Mouse (Mus musculus) intestine, embryonic 14.5 days (tissue): Measurements from ENCODE around the gene C130050O18Rik. TPM values are rescaled to one million over a fixed set of nuclear protein-coding genes. Genes with fewer than 3 reads are reported as not detected.

Experiments used
- ATAC-seq: fragments of 200-750 bp; cut with Nextera tagmentation; replicated peaks from 2 replicates; pipeline ENCODE4 v1.8.0; 2017; ENCODE audit warnings: low read depth, moderate number of reproducible peaks, moderate TSS enrichment, moderate library complexity; ENCODE audit not compliant: low FRiP score, low TSS enrichment
- DNase-seq: peaks from one replicate; pipeline ENCODE4 v3.0.0-alpha.2; 2018; ENCODE audit warnings: low spot score
- H3K27ac ChIP-seq: fragments of 300-500 bp; sonication (generic); 2 replicates; pipeline ENCODE4 v1.5.1; 2014; ENCODE audit warnings: low read depth, mild to moderate bottlenecking, control low read depth
- H3K27me3 ChIP-seq: fragments of 300-500 bp; sonication (generic); replicated peaks from 2 replicates; pipeline ENCODE4 v1.6.1; 2014; ENCODE audit warnings: low read length, control low read depth; ENCODE audit not compliant: control insufficient read depth, insufficient read depth
- H3K36me3 ChIP-seq: fragments of 300-500 bp; sonication (generic); 2 replicates; pipeline ENCODE4 v1.6.1; 2014; ENCODE audit warnings: low read length, control low read depth; ENCODE audit not compliant: control insufficient read depth, insufficient read depth
- H3K4me1 ChIP-seq: fragments of 300-500 bp; sonication (generic); replicated peaks from 2 replicates; pipeline ENCODE4 v1.6.1; 2014; ENCODE audit warnings: low read length, control low read depth, mixed read lengths; ENCODE audit not compliant: control insufficient read depth, insufficient read depth
- H3K4me2 ChIP-seq: fragments of 300-500 bp; sonication (generic); 2 replicates; pipeline ENCODE4 v1.6.1; 2014; ENCODE audit warnings: low read length
- H3K4me3 ChIP-seq: fragments of 300-500 bp; sonication (generic); 2 replicates; pipeline ENCODE4 v1.5.1; 2014; ENCODE audit warnings: low read depth, low read length, control low read depth, mixed read lengths
- H3K9ac ChIP-seq: fragments of 300-500 bp; sonication (generic); 2 replicates; pipeline ENCODE4 v1.6.1; 2014; ENCODE audit warnings: mild to moderate bottlenecking, low read length
- H3K9me3 ChIP-seq: fragments of 300-500 bp; sonication (generic); 2 replicates; pipeline ENCODE4 v1.6.1; 2016; ENCODE audit warnings: low read length, control low read depth; ENCODE audit not compliant: control insufficient read depth
- WGBS: fragments of 180-500 bp; shearing (Covaris S2); extraction: QIAGEN DNeasy Blood & Tissue Kit; methylation state at CpG from one replicate; pipeline ENCODE4 v1.1.7; 2014; 5-methylcytosine and 5-hydroxymethylcytosine counted together
- polyA plus RNA-seq: library from polyadenylated mRNA; unstranded; fragments of >200 nt; fragmentation: Nextera tagmentation; extraction: Ambion mirVana; gene quantifications from 2 replicates; pipeline ENCODE4 v1.2.1, GENCODE M21; 2014

The C130050O18Rik gene
- polyA plus RNA-seq, 1 experiment from 2014 or later = 1.3 TPM

GRCm38 (mm10) chr5:139448025-139448424 lies 42.9 kb downstream of the C130050O18Rik start:
- no peak for DNase-seq
- Histone ChIP-seq H3K27me3 (no peaks in the 10 kb centered on the region), H3K4me1 (peaks cover 11% of the 10 kb centered on the region), H3K9ac (no peak overlapping the region), H3K9me3 (no peaks in the 10 kb centered on the region), H3K27ac (no peak overlapping the region), H3K36me3 (no peaks in the 10 kb centered on the region), H3K4me3 (no peak overlapping the region), H3K4me2 (no peak overlapping the region)
- no peak for ATAC-seq
- 68% methylated on average over 6 of the region's 6 CpGs for WGBS

GRCm38 (mm10) chr5:139449161-139449791 lies 44.2 kb downstream of the C130050O18Rik start:
- Histone ChIP-seq H3K4me2 (no peak overlapping the region), H3K4me1 (peaks cover 11% of the 10 kb centered on the region), H3K27ac (no peak overlapping the region), H3K4me3 (no peak overlapping the region), H3K27me3 (no peaks in the 10 kb centered on the region), H3K36me3 (no peaks in the 10 kb centered on the region), H3K9ac (no peak overlapping the region), H3K9me3 (no peaks in the 10 kb centered on the region)
- ATAC-seq (no peak; the same call in 1 of the 2 replicates), DNase-seq (no peak)
- WGBS = 43% methylated on average over 5 of the region's 5 CpGs

GRCm38 (mm10) chr5:139449926-139450325 lies 44.8 kb downstream of the C130050O18Rik start:
- WGBS = 21% methylated on average over 4 of the region's 4 CpGs
- H3K36me3 ChIP-seq = peaks cover 3% of the 10 kb centered on the region; the same call in 1 of the 2 replicates
- no peak for ATAC-seq
- H3K9ac ChIP-seq = no peak overlapping the region
- H3K27me3 ChIP-seq = no peaks in the 10 kb centered on the region
- H3K4me1 ChIP-seq = peaks cover 11% of the 10 kb centered on the region
- no peak overlapping the region for H3K4me2 ChIP-seq
- DNase-seq = no peak
- no peak overlapping the region for H3K27ac ChIP-seq
- no peaks in the 10 kb centered on the region for H3K9me3 ChIP-seq
- H3K4me3 ChIP-seq = no peak overlapping the region

- no peak for ATAC-seq
- no peak overlapping the region for H3K27ac ChIP-seq
- H3K36me3 ChIP-seq = peaks cover 10% of the 10 kb centered on the region; the same call in 1 of the 2 replicates
- no peaks in the 10 kb centered on the region for H3K9me3 ChIP-seq
- peaks cover 11% of the 10 kb centered on the region for H3K4me1 ChIP-seq
- no peak for DNase-seq
- H3K4me3 ChIP-seq = no peak overlapping the region
- H3K9ac ChIP-seq = no peak overlapping the region
- WGBS = 92% methylated on average over 10 of the region's 10 CpGs
- no peak overlapping the region for H3K4me2 ChIP-seq
- H3K27me3 ChIP-seq = no peaks in the 10 kb centered on the region
Measured at GRCm38 (mm10) chr5:139453031-139453430, 48.0 kb downstream of the C130050O18Rik start.

GRCm38 (mm10) chr5:139455166-139455565 lies 50.1 kb downstream of the C130050O18Rik start:
- Histone ChIP-seq H3K4me3 (no peak overlapping the region), H3K9me3 (no peaks in the 10 kb centered on the region), H3K27me3 (no peaks in the 10 kb centered on the region), H3K27ac (no peak overlapping the region), H3K4me1 (peaks cover 7% of the 10 kb centered on the region; the same call in 1 of the 2 replicates), H3K36me3 (peaks cover 10% of the 10 kb centered on the region; the same call in 1 of the 2 replicates), H3K4me2 (no peak overlapping the region), H3K9ac (no peak overlapping the region)
- ATAC-seq (no peak), DNase-seq (no peak)
- 92% methylated on average over 12 of the region's 12 CpGs for WGBS

GRCm38 (mm10) chr5:139457241-139457640 lies 52.2 kb downstream of the C130050O18Rik start:
- ATAC-seq (no peak), DNase-seq (no peak)
- peaks cover 7% of the 10 kb centered on the region; the same call in 1 of the 2 replicates for H3K4me1 ChIP-seq
- no peak overlapping the region for H3K9ac ChIP-seq
- H3K4me3 ChIP-seq = no peak overlapping the region
- no peak overlapping the region for H3K4me2 ChIP-seq
- H3K36me3 ChIP-seq = peaks cover 10% of the 10 kb centered on the region; the same call in 1 of the 2 replicates
- no peaks in the 10 kb centered on the region for H3K27me3 ChIP-seq
- H3K9me3 ChIP-seq = no peaks in the 10 kb centered on the region
- no peak overlapping the region; the same call in 1 of the 2 replicates for H3K27ac ChIP-seq
- WGBS = 77% methylated on average over 8 of the region's 8 CpGs

GRCm38 (mm10) chr5:139459938-139460337 lies 54.9 kb downstream of the C130050O18Rik start:
- no peaks in the 10 kb centered on the region for H3K9me3 ChIP-seq
- DNase-seq (no peak), ATAC-seq (peak; percentile 30)
- 10% methylated on average over 10 of the region's 10 CpGs for WGBS
- H3K27me3 ChIP-seq = no peaks in the 10 kb centered on the region
- H3K4me3 ChIP-seq = peak overlapping the region; percentile 68
- H3K27ac ChIP-seq = no peak overlapping the region
- H3K4me2 ChIP-seq = peak overlapping the region; percentile 89
- H3K36me3 ChIP-seq = peaks cover 7% of the 10 kb centered on the region; the same call in 1 of the 2 replicates
- peak overlapping the region; percentile 63 for H3K9ac ChIP-seq
- peaks cover 7% of the 10 kb centered on the region; the same call in 1 of the 2 replicates for H3K4me1 ChIP-seq

GRCm38 (mm10) chr5:139460384-139461067 lies 55.4 kb downstream of the C130050O18Rik start, which contains the start of gene 3110082I17Rik:
Gene 3110082I17Rik (minus strand): TSS chr5:139460527.
- Histone ChIP-seq H3K4me1 (peaks cover 7% of the 10 kb centered on the region; the same call in 1 of the 2 replicates), H3K9me3 (no peaks in the 10 kb centered on the region), H3K27me3 (no peaks in the 10 kb centered on the region), H3K4me3 (peak within 1 kb of the TSS; percentile 68), H3K9ac (peak within 1 kb of the TSS; percentile 63), H3K4me2 (peak within 1 kb of the TSS; percentile 89), H3K36me3 (0 out of 2 replicates have a peak, but pooled peaks cover 1% of the 10 kb centered on the region), H3K27ac (no peak within 1 kb of the TSS)
- 3% methylated on average over 41 of the region's 42 CpGs for WGBS
- DNase-seq = peak; percentile 100
- ATAC-seq = peak; percentile 99
